Mouse (Mus musculus) cerebellum, postnatal 14 days (tissue): ENCODE measurements around the gene Fam219a.

Source experiments
- DNase-seq, 2 experiments: peaks; one replicate each; pipeline ENCODE4 v3.0.0; 2021; ENCODE audit warnings: mixed read lengths in 2 of 2

Fam219a gene

DNA sequence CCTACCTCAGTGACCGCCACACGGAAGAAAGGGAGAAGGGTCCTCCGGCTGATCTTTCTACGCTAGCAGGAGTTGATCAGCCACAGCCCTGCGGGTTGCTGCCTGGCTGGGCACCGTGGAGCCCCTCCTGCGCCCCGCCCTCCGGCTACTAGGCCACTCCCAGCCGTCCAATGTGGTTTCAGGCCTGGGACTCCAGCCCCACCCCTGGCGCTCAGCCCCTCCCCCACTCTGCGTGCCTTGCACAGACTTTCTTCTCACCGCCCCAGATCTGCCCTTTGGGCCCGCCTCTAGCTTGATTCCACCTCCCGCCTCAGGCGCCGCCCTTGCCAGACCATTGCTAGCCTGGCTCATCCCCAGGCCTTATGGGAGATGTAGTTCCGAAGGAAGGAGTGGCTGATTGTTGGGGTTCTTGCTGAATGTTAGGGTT lies 66.3 kb downstream of the Fam219a start, which contains the start of gene AI464131:
Gene AI464131, minus strand, starts transcription at position 91 of the 427 bp plus-strand sequence.
- peak; percentile 97 to 99 for DNase-seq

GRCm38 (mm10) chr4:41502171-41502940 lies 67.0 kb downstream of the Fam219a start:
- DNase-seq = no peak

GRCm38 (mm10) chr4:41500787-41501186 lies 68.6 kb downstream of the Fam219a start:
- DNase-seq = no peak

- DNase-seq = no peak
Measured at GRCm38 (mm10) chr4:41499619-41500018, 69.7 kb downstream of the Fam219a start.

DNA sequence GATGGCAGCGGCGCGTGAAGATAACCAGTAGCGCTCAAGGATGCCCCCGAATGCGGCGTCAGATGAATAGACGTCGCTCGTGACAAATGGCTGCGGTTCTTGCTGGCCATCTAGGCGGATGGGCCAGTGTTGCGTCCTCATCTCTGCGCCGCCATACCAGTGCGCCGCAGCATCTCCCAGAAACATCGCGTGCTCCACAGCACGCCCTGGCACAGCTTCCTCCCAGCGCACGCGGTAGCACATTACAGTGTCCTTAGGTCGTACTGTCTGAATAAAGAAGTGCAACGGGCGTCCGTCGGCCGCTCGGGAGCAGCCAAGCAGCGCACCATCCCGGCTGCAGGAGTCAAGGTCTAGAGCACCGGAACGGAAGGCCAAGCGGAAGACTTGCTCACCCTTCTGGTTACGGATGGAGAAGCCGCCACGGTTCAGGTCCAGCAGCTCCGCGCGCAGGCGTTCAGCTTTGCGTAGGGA lies 70.4 kb downstream of the Fam219a start:
- DNase-seq = peak; percentile 47 to 54

- no peak for DNase-seq
Measured at GRCm38 (mm10) chr4:41497995-41498845, 71.1 kb downstream of the Fam219a start.

- peak; percentile 33 to 45 for DNase-seq
Measured at GRCm38 (mm10) chr4:41497579-41497978, 71.8 kb downstream of the Fam219a start.

DNA sequence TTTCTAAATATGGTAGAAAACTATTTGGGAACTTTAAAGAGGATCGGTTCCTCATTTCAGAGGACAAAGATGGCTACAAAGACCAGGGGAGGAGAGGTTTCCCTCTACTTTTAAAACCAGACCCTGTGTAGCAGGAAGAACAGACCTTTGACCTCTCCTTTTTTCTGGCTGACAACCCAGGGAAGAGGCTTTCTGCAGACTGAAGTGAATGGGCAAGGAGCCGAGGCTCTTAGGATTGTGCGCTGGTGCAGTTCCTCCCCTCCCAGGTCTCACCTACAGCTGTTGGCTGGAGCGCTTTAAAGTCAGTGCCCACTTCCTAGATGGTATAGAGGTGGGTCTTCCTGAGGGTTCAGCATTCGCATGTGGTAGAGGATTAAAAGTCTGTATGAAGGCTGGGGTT lies 72.3 kb downstream of the Fam219a start:
- DNase-seq = no peak

- DNase-seq = peak; percentile 52 to 66
Measured at GRCm38 (mm10) chr4:41495850-41496249, 73.5 kb downstream of the Fam219a start.

- DNase-seq = no peak
Measured at GRCm38 (mm10) chr4:41495076-41495475, 74.3 kb downstream of the Fam219a start.

DNA sequence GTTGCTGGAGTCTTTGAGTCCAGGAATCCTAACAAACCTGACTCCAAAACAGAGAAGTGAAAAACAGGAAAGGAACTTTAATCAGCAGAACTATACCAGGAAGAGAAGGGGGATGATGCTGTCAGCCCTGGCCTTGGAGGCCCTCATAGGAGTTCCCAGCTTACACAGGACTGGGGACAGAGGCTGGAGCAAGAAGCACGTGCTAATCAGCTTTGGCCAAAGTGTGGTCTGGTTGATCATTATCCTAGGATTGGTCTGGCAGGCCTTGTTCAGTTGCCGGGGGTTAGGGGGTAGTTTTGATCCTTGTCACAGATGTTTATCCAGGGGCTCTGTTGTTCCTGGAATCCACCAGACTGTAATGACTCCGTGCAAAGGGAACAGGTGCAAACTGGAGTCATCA lies 75.0 kb downstream of the Fam219a start:
- DNase-seq = no peak

DNA sequence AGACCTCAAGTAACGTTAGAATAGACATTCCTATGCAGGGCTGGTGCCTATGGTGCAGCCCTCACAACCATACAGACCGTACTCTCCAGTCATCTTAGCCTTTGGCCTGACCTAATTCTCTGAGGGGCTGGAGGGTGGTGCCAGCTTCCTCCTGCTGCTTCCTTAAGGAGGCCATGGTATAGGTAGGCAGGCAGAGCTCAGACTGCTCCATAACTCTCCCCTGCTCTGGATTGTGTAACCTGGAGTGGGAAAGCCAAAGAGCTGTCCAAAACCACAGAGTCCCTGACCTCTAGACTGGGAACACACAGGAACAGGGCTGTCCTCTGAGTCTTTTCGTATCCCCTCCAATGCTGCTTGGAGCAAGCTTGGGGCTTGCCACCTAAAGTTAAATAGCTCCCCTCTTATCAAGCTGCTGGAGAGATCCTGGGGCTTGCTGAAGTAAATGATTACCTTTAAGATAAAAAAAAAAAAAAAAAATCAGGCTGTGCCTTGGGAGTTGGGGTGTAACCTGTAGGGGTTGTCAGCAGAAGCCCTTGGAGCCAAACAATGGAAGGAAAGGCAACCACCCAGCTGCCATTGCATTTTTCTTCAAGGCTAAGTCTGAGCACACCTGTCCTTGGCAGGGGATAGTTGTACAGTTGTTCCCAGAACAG lies 75.7 kb downstream of the Fam219a start:
- no peak for DNase-seq

GRCm38 (mm10) chr4:41492951-41493350 lies 76.4 kb downstream of the Fam219a start:
- peak; percentile 71 to 75 for DNase-seq

GRCm38 (mm10) chr4:41481601-41482017 lies 87.7 kb downstream of the Fam219a start:
- peak in 1 of 2 experiments; percentile 26 for DNase-seq

DNA sequence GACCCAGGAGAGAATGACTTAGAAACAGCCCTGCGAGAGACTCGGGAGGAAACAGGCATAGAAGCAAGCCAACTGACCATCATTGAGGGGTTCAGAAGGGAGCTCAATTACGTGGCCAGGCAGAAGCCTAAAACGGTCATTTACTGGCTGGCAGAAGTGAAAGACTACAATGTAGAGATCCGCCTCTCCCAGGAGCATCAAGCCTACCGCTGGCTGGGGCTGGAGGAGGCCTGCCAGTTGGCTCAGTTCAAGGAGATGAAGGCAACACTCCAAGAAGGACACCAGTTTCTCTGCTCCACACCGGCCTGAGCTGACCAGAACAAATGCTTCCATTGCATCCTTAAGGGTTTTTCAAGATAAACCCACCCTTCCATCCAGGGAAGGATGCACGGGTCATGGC lies 89.1 kb downstream of the Fam219a start:
- peak; percentile 58 to 60 for DNase-seq

DNA sequence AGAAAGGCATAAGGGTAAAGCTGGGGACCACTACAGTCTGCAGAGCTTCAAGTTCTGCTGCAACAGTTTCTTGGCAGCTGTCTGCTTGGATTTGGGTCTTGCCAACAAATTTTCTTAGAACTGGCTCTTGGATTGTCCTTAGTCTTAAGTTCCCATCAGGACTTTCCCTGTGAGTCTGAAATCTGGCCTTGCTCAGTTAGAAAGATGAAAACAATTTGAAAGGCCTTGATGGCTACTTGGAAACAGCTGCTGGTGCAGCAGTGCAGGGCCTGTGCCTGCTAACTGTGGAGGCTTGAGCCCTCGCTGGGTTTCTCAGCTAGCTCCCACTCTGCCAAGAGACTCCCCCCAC lies 89.9 kb downstream of the Fam219a start:
- no peak for DNase-seq

- no peak for DNase-seq
Measured at GRCm38 (mm10) chr4:41478751-41479455, 90.4 kb downstream of the Fam219a start.

- DNase-seq = no peak
Measured at GRCm38 (mm10) chr4:41477648-41478160, 91.6 kb downstream of the Fam219a start.

GRCm38 (mm10) chr4:41471384-41471689 lies 98.0 kb downstream of the Fam219a start:
- no peak for DNase-seq

GRCm38 (mm10) chr4:41470684-41471383 lies 98.5 kb downstream of the Fam219a start:
- DNase-seq = peak; percentile 60

DNA sequence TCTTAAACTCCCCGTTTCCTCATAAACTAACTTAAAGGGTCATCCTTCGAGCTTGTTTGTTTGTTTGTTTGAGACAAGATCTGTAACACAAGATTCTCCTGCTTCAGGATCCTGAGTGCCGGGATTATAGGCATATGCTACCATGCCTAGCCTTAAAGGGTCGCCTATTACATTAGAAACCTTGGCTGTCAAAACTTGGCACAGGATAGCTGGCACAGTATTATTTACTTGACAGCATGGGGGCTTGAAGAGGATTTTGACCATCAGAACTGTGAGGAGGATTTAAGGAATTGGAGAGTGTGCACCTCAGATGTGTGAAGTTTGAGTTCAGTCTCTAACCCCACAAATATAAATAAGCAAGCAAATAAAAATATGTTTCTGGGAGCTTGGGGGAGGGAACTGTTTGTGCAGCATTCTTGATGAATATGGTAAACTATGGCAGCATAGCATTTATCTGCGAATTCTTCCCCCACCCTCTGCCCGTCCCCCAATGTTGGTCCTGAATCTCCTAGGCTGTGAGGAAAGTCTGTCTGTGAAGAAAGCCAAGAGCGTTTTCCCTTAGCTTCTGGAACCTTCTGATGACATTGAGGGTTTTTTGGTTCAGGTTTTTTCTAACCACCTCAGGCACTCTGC lies 99.2 kb downstream of the Fam219a start:
- DNase-seq = peak; percentile 45 to 51
